Comparison of ENCODE assay signal across 15 mouse cellular contexts in the genomic region with DNA sequence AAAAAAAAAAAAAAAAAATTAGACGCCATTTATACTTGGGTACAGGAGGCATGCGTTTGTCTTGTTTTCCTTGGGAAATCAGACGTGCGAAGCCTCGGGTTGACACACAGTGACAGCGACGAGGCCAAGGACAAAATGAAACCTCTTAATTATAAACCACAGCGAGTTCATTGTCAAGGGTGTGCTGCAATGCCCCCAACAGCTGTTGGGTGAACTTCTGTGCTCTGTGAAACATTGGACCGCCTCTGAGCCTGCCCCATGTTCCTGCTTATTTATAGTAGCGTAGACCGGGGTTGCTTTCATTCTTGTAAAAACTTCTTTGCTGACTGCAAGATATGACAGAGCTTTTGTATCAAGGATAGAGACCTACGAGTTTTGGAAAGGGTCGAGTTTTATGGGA. TPM values are rescaled to one million over a fixed set of nuclear protein-coding genes. Genes with fewer than 3 reads are reported as not detected.
A peak's percentile ranks its signal among the peaks of the same experiment; 100 is the strongest.
DNase-seq lines count a peak whose midpoint lies in the region; ATAC-seq and TF ChIP-seq lines count a peak whose summit lies in the region.
"Had no signal": no experiment of that assay in that cellular context is flagged by ENCODE, and none has a peak within 500 bp of the region (broad histone marks: within the 10 kb centered on the region; RNA-seq: fewer than 3 reads in every experiment).

No protein-coding gene starts in this region.

- no peak overlapping the region for H3K4me3 ChIP-seq in CH12.LX (replicated peaks in 1 of 3; ENCODE audit: low read depth in 2 of 3, low read length in 2 of 3, poor library complexity in 1 of 3)
- no peak overlapping the region for H3K4me3 ChIP-seq in lung, embryonic 16.5 days (ENCODE audit: low read length)
- H3K4me3 ChIP-seq: midbrain, embryonic 12.5 days; neural tube, embryonic 12.5 days; stomach, embryonic 15.5 days had no signal

- H3K79me2 ChIP-seq in CH12.LX (replicated peaks; ENCODE audit: control insufficient read depth, extremely low read depth, insufficient read depth, poor library complexity, severe bottlenecking), result no peaks in the 10 kb centered on the region

- H3K4me2 ChIP-seq in CH12.LX (ENCODE audit: insufficient read depth, low read depth, poor library complexity, severe bottlenecking), result no peak overlapping the region
- no peak overlapping the region for H3K4me2 ChIP-seq in lung, embryonic 16.5 days (ENCODE audit: low read depth, low read length)
- H3K4me2 ChIP-seq: midbrain, embryonic 12.5 days; neural tube, embryonic 12.5 days; stomach, embryonic 15.5 days had no signal

- no peak for TF ChIP-seq RAD21 in CH12.LX (IDR thresholded peaks at IDR 0.05; ENCODE audit: low read depth, low read length)

- no peak overlapping the region for H3K27ac ChIP-seq in CH12.LX (ENCODE audit: insufficient read depth, low read depth)
- H3K27ac ChIP-seq in lung, embryonic 16.5 days (ENCODE audit: low read length), result no peak overlapping the region
- H3K27ac ChIP-seq: hindbrain, postnatal 0 days; liver, embryonic 14.5 days; midbrain, embryonic 12.5 days; neural tube, embryonic 12.5 days; stomach, embryonic 15.5 days had no signal

- peaks cover 6 to 39% of the 10 kb centered on the region in 2 experiments for H3K4me1 ChIP-seq in CH12.LX (ENCODE audit: control insufficient read depth in 1 of 2, insufficient read depth in 2 of 2)
- H3K4me1 ChIP-seq in lung, embryonic 16.5 days (replicated peaks; ENCODE audit: control insufficient read depth, insufficient read depth, low read length), result peaks cover 2% of the 10 kb centered on the region; the same call in 1 of the 2 replicates
- H3K4me1 ChIP-seq: midbrain, embryonic 12.5 days; neural tube, embryonic 12.5 days; stomach, embryonic 15.5 days had no signal

- TF ChIP-seq EP300 in CH12.LX (IDR thresholded peaks at IDR 0.05; ENCODE audit: low read length), result no peak

- ATAC-seq in lung, embryonic 16.5 days (ENCODE audit: low read depth), result peak; percentile 82
- ATAC-seq: activated CD4-positive, CD25-positive, alpha-beta regulatory T cell, adult 4 months; hindbrain, postnatal 0 days had no signal

- no peak for TF ChIP-seq CTCF in CH12.LX (conservative IDR thresholded peaks at IDR 0.05 in 1 of 2, IDR thresholded peaks at IDR 0.05 in 1 of 2; ENCODE audit: low read depth in 2 of 2, low read length in 2 of 2)

- no peaks in the 10 kb centered on the region for H3K36me3 ChIP-seq in CH12.LX (replicated peaks in 1 of 2; ENCODE audit: control insufficient read depth in 1 of 2, insufficient read depth in 1 of 2, low read length in 1 of 2)
- H3K36me3 ChIP-seq in lung, embryonic 16.5 days (ENCODE audit: control insufficient read depth, insufficient read depth, low read length), result no peaks in the 10 kb centered on the region
- H3K36me3 ChIP-seq: midbrain, embryonic 12.5 days; neural tube, embryonic 12.5 days; stomach, embryonic 15.5 days had no signal

- no peak for TF ChIP-seq POLR2A in CH12.LX (IDR thresholded peaks at IDR 0.05; ENCODE audit: low read depth, low read length)

- no peak overlapping the region for H3K9ac ChIP-seq in CH12.LX (ENCODE audit: insufficient read depth, low read depth)
- H3K9ac ChIP-seq in lung, embryonic 16.5 days (ENCODE audit: low read length), result no peak overlapping the region
- H3K9ac ChIP-seq: liver, embryonic 14.5 days; midbrain, embryonic 12.5 days; neural tube, embryonic 12.5 days; stomach, embryonic 15.5 days had no signal

- WGBS in lung, embryonic 16.5 days, result 51% methylated on average over 13 of the region's 13 CpGs

- dilution Hi-C loops in CH12.LX (cut with MboI; ENCODE audit: extremely low pct_ligation_motif_present, extremely low pct_unique_long_range_greater_than_20kb, low sequenced_read_pairs), result no loop called here

- H3K27me3 ChIP-seq in CH12.LX (replicated peaks), result no peaks in the 10 kb centered on the region
- H3K27me3 ChIP-seq in lung, embryonic 16.5 days (ENCODE audit: control insufficient read depth, insufficient read depth, low read depth, low read length), result no peaks in the 10 kb centered on the region
- H3K27me3 ChIP-seq: midbrain, embryonic 12.5 days; neural tube, embryonic 12.5 days; stomach, embryonic 15.5 days had no signal

- peaks cover 3% of the 10 kb centered on the region for H3K9me3 ChIP-seq in CH12.LX (replicated peaks; ENCODE audit: low read length)
- H3K9me3 ChIP-seq in lung, embryonic 16.5 days (ENCODE audit: control insufficient read depth, low read length), result peaks cover 5% of the 10 kb centered on the region; the same call in 1 of the 2 replicates
- H3K9me3 ChIP-seq: midbrain, embryonic 12.5 days; neural tube, embryonic 12.5 days; stomach, embryonic 15.5 days had no signal

- in situ Hi-C loops in CH12.LX (cut with MboI; ENCODE audit: low pct_ligation_motif_present, low pct_unique_long_range_greater_than_20kb, low sequenced_read_pairs), result no loop called here

- peak; percentile 59 for DNase-seq in adrenal gland, postnatal 14 days
- DNase-seq in adrenal gland, postnatal 25 days, result no peak
- DNase-seq in CH12.LX (ENCODE audit: extremely low read depth), result no peak
- peak; percentile 34 to 55 for DNase-seq in kidney, adult 8-10 months
- no peak for DNase-seq in embryo, embryonic 10.5 days (ENCODE audit: low spot score)
- no peak for DNase-seq in right cerebral cortex, adult 18-20 months
- no peak for DNase-seq in thymus, postnatal 0 days (ENCODE audit: low spot score)
- DNase-seq: layer of hippocampus, postnatal 36 days had no signal

TF ChIP-seq in CH12.LX, 34 proteins besides CTCF, POLR2A, EP300 and RAD21:
- TF ChIP-seq PAX5 (IDR thresholded peaks at IDR 0.05; ENCODE audit: low read length) (no peak), KAT2A (IDR thresholded peaks at IDR 0.05; ENCODE audit: insufficient replicate concordance, low read length) (no peak), JUN (IDR thresholded peaks at IDR 0.05; ENCODE audit: insufficient read depth, low read depth, low read length) (no peak), GABPA (IDR thresholded peaks at IDR 0.05; ENCODE audit: insufficient replicate concordance, low read depth, low read length) (no peak), JUND (conservative IDR thresholded peaks at IDR 0.05; ENCODE audit: low read depth, low read length) (no peak), ZNF384 (IDR thresholded peaks at IDR 0.05; ENCODE audit: low read depth, low read length) (peak; percentile 37; the same call in 1 of the 2 replicates), ELF1 (IDR thresholded peaks at IDR 0.05; ENCODE audit: low read depth, low read length) (no peak), NELFE (IDR thresholded peaks at IDR 0.05; ENCODE audit: low read depth, low read length) (no peak), SIN3A (IDR thresholded peaks at IDR 0.05; ENCODE audit: low read length) (no peak)
TF ChIP-seq in CH12.LX: peak in this region for 1.

RNA-seq across cellular contexts. Expression of gene Ubl3, which starts 16.9 kb away (rescaled TPM):
- 119 and 123 TPM in 2 replicates for total RNA-seq in adrenal gland, postnatal 14 days (2021)
- total RNA-seq in adrenal gland, postnatal 25 days (2021), result 164 and 181 TPM in 2 replicates
- total RNA-seq in CH12.LX (2012; rRNA removed) (44.8 and 46.9 TPM in 2 replicates), CH12.LX (2014; rRNA removed) (83.3 and 83.5 TPM in 2 replicates)
- 81.8 and 85.9 TPM in 2 replicates for polyA plus RNA-seq in CH12.LX (2012; ENCODE audit: insufficient read length, low read depth)
- polyA plus RNA-seq in lung, embryonic 16.5 days (2015; fragmentation: Nextera tagmentation; extraction: Ambion mirVana), result 55.9 and 73.5 TPM in 2 replicates
- 66.0 and 76.6 TPM in 2 replicates for polyA plus RNA-seq in thymus, postnatal 0 days (2015; fragmentation: Nextera tagmentation; extraction: Ambion mirVana)

Comparison
In these comparisons a context has a peak if more than half of its experiments do, and no peak if none do; other contexts are left out.
1. DNase-seq: peak in adrenal gland, postnatal 14 days (single experiment) and kidney, adult 8-10 months (2 of 2); none in adrenal gland, postnatal 25 days (single experiment), CH12.LX (single experiment), embryo, embryonic 10.5 days (single experiment), right cerebral cortex, adult 18-20 months (single experiment) and thymus, postnatal 0 days (single experiment).